Mouse (Mus musculus) spleen, adult 2 months (tissue): ENCODE results near the gene Snu13.

Experiments used
- CTCF ChIP-seq: fragments of 200-500 bp; IDR thresholded peaks from 2 replicates; pipeline ENCODE4 v1.5.1; 2011; ENCODE audit warnings: mild to moderate bottlenecking, inconsistent platforms; ENCODE audit not compliant: insufficient read depth, insufficient read length, insufficient replicate concordance; ENCODE audit errors: extremely low read depth
- POLR2A ChIP-seq: fragments of 200-500 bp; IDR thresholded peaks from 2 replicates; pipeline ENCODE4 v1.6.1; 2011; ENCODE audit warnings: low read depth, low read length, inconsistent platforms

DNA sequence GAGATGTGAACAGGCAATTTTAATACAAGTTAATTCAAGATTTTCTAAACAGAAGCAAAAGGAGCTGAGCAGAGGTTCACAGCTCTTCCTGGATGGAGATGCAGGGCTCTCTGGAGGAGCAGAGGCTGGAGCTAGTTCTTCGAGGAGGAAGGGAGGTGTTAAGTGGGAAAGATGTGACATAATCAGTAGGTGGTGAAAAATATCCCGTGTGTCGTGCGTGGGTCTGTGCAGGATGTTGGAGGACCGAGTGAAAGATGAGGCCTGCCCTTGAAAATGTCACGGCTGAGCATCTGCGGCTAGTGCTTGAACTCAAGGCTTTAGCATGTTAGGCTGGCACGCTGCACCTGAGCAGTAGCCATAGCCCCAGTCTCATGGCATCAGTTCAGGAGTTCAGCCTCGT is 38.2 kb upstream of the Snu13 start:
- no peak for TF ChIP-seq CTCF
- TF ChIP-seq POLR2A, result no peak
